Mouse (Mus musculus) gastrocnemius, postnatal 25 days (tissue): ENCODE measurements around the gene Pacsin2. TPM values are rescaled to one million over a fixed set of nuclear protein-coding genes. Genes with fewer than 3 reads are reported as not detected.
A peak's percentile ranks its signal among the peaks of the same experiment; 100 is the strongest.
"Not testable (repeated sequence)": the region's sequence is repeated elsewhere in the genome, so short reads cannot be mapped to it uniquely, and the experiment has no call there.

ENCODE experiments used
- DNase-seq: peaks from one replicate; pipeline ENCODE4 v3.0.0; 2022
- total RNA-seq, 2 experiments: library from RNA; stranded (reverse); gene quantifications; 1 replicate in 1 of 2; 2 replicates in 1 of 2; pipeline ENCODE4 v1.2.3; 2021

Pacsin2 gene
- total RNA-seq, 2 experiments from 2014 or later = 51.6 to 53.8 TPM

- no peak for DNase-seq
Observed at GRCm38 (mm10) chr15:83425277-83425676, 39.1 kb downstream of the Pacsin2 start.

GRCm38 (mm10) chr15:83423589-83424384 is 40.6 kb downstream of the Pacsin2 start:
- DNase-seq = no peak

DNA sequence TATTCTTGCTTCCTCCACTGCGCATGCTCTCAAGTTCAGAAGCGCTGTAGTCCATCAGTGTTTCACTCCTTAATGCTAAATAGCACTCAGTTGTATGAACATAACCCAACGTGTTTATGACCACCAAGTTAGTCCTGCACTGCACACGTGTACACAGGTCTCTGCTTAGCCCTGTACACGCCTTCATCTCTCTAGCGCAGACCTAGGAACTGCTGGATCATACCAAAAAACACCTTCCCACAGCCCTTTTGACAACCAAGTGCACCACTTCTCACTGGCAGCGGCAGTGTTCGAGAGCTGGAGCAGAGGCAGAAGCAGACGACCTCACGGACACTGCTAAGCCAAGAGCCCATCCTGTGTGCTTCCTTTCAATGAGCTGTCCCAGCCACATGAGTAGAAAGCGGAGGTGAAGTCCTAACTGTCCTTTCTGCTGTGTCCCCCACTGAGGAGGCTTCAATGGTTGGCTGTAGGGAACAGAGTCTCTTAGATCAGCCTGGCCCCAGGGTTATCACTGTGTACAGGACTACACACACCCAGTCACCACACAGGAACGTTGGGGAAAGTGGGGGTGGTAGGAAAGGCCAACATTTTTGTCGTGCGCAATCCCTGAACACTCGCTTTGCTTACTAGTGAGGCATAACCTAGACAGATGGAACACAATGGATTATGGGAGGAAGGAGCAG is 42.0 kb downstream of the Pacsin2 start:
- DNase-seq = no peak

DNA sequence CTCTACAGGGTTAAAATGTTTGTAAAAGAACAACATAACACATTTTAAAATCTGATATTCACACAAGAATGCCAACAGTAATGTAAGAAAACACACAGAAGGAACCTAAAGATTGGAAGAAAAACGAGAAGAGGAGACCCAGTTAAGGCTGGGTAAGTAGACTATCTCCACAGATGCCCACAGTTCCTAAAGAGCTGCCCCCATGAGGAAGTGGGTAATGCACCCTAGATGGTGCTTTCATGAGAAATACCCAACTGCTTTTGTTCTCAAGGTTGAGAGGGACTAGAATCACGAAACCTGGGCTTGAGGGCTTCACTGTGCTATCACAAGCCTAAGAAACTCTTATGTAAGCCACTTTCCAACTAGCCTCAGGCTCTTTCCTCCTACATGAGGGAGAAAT is 44.8 kb downstream of the Pacsin2 start:
- no peak for DNase-seq

GRCm38 (mm10) chr15:83418685-83419084 is 45.7 kb downstream of the Pacsin2 start:
- peak; percentile 35 for DNase-seq

DNA sequence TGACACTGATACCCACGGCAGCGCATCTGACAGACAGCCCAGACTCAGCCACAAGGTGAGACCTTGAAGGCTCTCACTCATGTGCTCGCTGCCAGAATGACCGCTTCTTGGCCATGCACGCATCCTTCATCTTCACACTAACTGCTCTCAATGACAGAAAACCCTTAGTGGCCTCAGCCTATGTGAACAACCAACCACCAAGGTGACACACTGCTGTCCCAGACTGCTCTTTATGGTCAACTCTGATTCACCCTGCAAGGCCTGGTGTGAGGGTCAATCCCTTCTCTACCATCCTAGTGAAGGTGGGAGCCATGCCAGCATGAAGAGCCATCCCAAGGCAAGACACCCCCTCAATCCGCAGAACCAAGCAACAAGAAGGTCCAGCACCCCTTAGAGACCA is 46.5 kb downstream of the Pacsin2 start:
- DNase-seq = no peak

DNA sequence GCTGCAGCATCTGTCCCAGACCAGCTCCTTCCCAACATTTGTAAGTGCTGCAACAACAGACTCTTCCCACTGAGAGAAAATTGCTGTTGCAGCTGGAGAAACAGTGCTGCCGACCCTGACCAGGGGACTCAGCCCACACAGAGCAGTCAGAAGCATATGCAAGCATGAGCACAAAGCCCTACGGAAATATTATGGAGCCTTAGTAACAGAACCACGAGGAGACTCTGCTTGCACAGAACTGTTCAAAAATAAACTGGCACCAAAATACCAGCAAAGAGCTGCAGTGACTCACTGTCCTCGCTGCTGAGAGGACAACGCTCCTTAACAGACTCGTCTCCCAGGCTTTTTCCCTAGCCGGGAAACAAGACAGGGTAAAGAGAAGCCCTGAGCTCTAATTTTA is 47.0 kb downstream of the Pacsin2 start:
- no peak for DNase-seq

DNA sequence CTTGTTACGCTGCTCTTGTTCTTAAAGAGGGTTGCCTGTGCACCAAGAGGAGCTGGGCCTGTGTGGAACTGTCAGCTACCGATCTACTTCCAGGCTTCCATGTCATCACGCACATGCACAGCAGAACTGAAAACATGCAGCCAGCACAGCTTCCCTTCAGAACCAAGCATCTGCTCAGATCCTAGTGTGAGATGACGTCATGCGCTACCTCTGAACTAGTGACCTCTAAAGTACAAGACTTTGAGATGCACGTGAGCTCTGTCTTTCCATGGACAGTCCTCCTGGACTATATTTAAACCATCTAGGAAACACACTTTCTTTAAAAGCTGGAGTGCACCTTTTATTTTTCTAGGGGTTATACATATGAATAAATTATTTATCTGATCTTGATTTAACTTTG is 49.0 kb downstream of the Pacsin2 start:
- DNase-seq = no peak

DNA sequence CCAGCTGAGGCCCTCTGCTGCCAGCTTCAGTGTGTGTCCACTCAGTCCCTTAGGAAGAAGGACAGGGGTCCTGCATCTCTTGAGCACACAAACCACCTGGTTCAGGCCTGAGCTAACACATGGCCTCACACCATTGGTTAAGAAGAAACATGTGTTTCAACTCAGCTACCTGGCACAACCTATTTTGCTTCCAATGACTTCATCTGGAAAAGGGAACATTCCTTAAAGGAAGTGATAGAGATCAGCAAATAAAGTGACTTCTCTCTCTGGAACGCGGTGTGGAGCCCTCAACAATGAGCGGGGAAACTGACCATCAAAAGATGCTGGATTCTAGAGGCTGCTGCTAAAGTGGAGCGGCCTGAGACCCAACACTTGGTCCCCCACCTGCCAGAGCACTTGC is 52.8 kb downstream of the Pacsin2 start:
- no peak for DNase-seq

DNA sequence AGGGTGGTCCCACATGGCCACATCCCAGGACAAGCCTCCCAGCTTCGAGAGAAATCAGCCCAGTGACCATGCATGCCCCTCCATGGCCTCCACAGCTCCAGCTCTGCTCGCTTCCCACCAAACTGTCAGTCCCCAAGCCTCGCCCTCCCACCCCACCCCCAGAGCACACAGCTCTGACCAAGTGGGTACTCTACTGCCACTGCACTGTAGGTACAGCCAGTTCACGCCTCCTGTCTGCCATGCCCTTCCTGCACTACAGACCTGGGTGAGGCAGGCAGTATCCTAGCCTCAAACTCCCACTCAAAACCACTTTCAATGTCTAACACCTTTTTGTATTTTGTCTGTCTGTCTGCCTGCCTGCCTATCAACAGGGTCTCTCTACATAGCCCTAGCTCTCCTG is 53.7 kb downstream of the Pacsin2 start:
- no peak for DNase-seq

- no peak for DNase-seq
Observed at GRCm38 (mm10) chr15:83410270-83410669, 54.1 kb downstream of the Pacsin2 start.

- DNase-seq = no peak
Observed at GRCm38 (mm10) chr15:83408692-83409442, 55.5 kb downstream of the Pacsin2 start.

GRCm38 (mm10) chr15:83408216-83408615 is 56.2 kb downstream of the Pacsin2 start:
- DNase-seq = no peak

- no peak for DNase-seq
Observed at GRCm38 (mm10) chr15:83407502-83407901, 56.9 kb downstream of the Pacsin2 start.

- not testable (repeated sequence) for DNase-seq
Observed at GRCm38 (mm10) chr15:83405866-83406265, 58.5 kb downstream of the Pacsin2 start.

DNA sequence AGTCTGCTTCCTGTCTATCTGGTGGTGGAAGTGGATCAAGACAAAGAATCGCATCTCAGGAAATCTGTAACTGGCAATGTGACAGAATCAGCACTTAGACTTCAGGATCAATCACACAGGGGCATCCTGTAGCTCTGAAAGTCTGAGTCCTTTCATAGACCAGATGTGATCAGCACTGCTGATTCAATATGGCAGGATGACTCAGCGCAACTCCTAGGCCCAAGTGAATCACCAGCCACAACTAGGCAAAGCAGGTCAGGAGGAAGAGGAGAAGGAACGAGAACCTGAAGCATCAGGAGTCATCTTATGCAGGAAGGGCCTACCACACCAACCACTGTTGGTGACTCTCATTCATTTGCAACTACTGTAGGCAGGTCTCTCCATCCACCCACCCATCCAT is 60.4 kb downstream of the Pacsin2 start:
- DNase-seq = no peak

DNA sequence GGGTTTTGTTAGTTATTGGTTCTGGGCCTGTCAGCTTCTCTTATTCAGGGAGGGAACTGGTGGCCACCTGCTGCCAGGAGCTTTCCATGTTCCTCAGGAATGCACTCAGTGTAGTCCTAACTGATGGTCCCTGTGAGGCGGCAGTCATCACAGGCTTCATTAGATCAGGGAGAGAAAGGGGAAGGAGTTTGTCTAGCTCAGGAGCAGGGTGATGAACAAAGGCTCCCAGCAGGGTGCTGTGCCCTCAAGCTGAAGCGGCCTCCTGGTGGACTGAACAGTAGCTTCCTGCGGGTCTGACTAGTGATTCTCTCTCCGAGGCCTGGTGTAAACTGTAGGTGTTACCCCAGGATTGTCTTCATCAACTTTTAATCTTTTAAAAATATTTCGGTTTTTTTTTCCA is 61.4 kb downstream of the Pacsin2 start:
- no peak for DNase-seq

- DNase-seq = no peak
Observed at GRCm38 (mm10) chr15:83392722-83393121, 71.7 kb downstream of the Pacsin2 start.

- no peak for DNase-seq
Observed at GRCm38 (mm10) chr15:83387911-83388310, 76.5 kb downstream of the Pacsin2 start.

DNA sequence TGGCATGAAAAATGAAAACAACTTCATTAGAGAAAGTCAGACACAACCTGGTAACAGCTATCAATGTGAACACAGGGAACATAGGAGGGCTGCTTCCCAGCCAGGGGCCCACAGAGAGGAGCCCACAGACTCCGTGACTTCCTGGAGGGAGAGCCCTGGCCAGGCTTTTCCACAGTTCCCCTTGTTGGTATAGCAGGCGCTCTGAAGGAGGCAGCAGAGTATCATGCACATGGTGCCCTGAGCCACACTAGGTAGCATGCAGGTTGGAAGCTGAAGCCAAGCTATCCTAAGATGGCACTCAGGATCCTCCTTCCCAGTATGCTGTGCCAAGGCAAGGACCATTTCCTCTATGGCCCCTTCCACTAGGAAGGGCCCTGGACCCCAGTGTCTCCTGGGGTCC is 80.8 kb downstream of the Pacsin2 start:
- no peak for DNase-seq

- peak; percentile 33 for DNase-seq
Observed at GRCm38 (mm10) chr15:83383136-83383535, 81.3 kb downstream of the Pacsin2 start.

- DNase-seq = no peak
Observed at GRCm38 (mm10) chr15:83382467-83382866, 81.9 kb downstream of the Pacsin2 start.

GRCm38 (mm10) chr15:83377153-83377552 is 87.3 kb downstream of the Pacsin2 start:
- no peak for DNase-seq
